Mouse (Mus musculus) midbrain, embryonic 15.5 days (tissue): ENCODE data around the gene Pdzd2. TPM values are rescaled to one million over a fixed set of nuclear protein-coding genes. Genes with fewer than 3 reads are reported as not detected.

ENCODE experiments used
- ATAC-seq: fragments of 200-750 bp; cut with Nextera tagmentation; replicated peaks from 2 replicates; pipeline ENCODE4 v1.8.0; 2017; ENCODE audit warnings: moderate TSS enrichment
- H3K27ac ChIP-seq: fragments of 300-500 bp; sonication (generic); 2 replicates; pipeline ENCODE4 v1.5.1; 2015; ENCODE audit warnings: mild to moderate bottlenecking, inconsistent platforms
- H3K27me3 ChIP-seq: fragments of 300-500 bp; sonication (generic); replicated peaks from 2 replicates; pipeline ENCODE4 v1.6.1; 2015; ENCODE audit warnings: inconsistent platforms
- H3K36me3 ChIP-seq: fragments of 300-500 bp; sonication (generic); replicated peaks from 2 replicates; pipeline ENCODE4 v1.6.1; 2015; ENCODE audit warnings: inconsistent platforms
- H3K4me1 ChIP-seq: fragments of 300-500 bp; sonication (generic); 2 replicates; pipeline ENCODE4 v1.6.1; 2015; ENCODE audit warnings: inconsistent platforms
- H3K4me2 ChIP-seq: fragments of 300-500 bp; sonication (generic); 2 replicates; pipeline ENCODE4 v1.6.1; 2015; ENCODE audit warnings: inconsistent platforms, mild to moderate bottlenecking, moderate library complexity
- H3K4me3 ChIP-seq: fragments of 300-500 bp; sonication (generic); 2 replicates; pipeline ENCODE4 v1.5.1; 2015; ENCODE audit warnings: mild to moderate bottlenecking, inconsistent platforms
- H3K9ac ChIP-seq: fragments of 300-500 bp; sonication (generic); 2 replicates; pipeline ENCODE4 v1.6.1; 2015; ENCODE audit warnings: mild to moderate bottlenecking, inconsistent platforms
- H3K9me3 ChIP-seq: fragments of 300-500 bp; sonication (generic); 2 replicates; pipeline ENCODE4 v1.6.1; 2016; ENCODE audit warnings: inconsistent platforms
- WGBS: fragments of 180-500 bp; shearing (Covaris S2); methylation state at CpG from one replicate; pipeline ENCODE4 v1.1.7; 2015; ENCODE audit warnings: mixed read lengths; 5-methylcytosine and 5-hydroxymethylcytosine counted together
- polyA plus RNA-seq: library from polyadenylated mRNA; unstranded; fragments of >200 nt; fragmentation: Nextera tagmentation; extraction: Ambion mirVana; gene quantifications from 2 replicates; pipeline ENCODE4 v1.2.1, GENCODE M21; 2015

The Pdzd2 gene
- polyA plus RNA-seq, 1 experiment from 2014 or later: 17.5 TPM

- Histone ChIP-seq H3K9ac (no peak overlapping the region), H3K4me1 (no peaks in the 10 kb centered on the region), H3K4me3 (no peak overlapping the region), H3K4me2 (no peak overlapping the region), H3K27me3 (no peaks in the 10 kb centered on the region), H3K9me3 (no peaks in the 10 kb centered on the region), H3K36me3 (no peaks in the 10 kb centered on the region), H3K27ac (no peak overlapping the region)
- WGBS: 96% methylated on average over 7 of the region's 7 CpGs
- ATAC-seq: no peak
Observed at GRCm38 (mm10) chr15:12628451-12628850, 111.3 kb downstream of the Pdzd2 start.

GRCm38 (mm10) chr15:12626930-12627329, 112.8 kb downstream of the Pdzd2 start:
- Histone ChIP-seq H3K36me3 (no peaks in the 10 kb centered on the region), H3K4me2 (no peak overlapping the region), H3K4me3 (no peak overlapping the region), H3K9ac (no peak overlapping the region), H3K27ac (no peak overlapping the region), H3K4me1 (0 out of 2 replicates have a peak, but pooled peaks cover 5% of the 10 kb centered on the region), H3K9me3 (no peaks in the 10 kb centered on the region), H3K27me3 (no peaks in the 10 kb centered on the region)
- 85% methylated on average over 9 of the region's 9 CpGs for whole genome bisulfite sequencing
- ATAC-seq: no peak

- no peak for ATAC-seq
Observed at GRCm38 (mm10) chr15:12626166-12626565, 113.6 kb downstream of the Pdzd2 start.

GRCm38 (mm10) chr15:12625524-12625923, 114.2 kb downstream of the Pdzd2 start:
- Histone ChIP-seq H3K36me3 (no peaks in the 10 kb centered on the region), H3K27me3 (no peaks in the 10 kb centered on the region), H3K9ac (no peak overlapping the region), H3K4me2 (no peak overlapping the region), H3K4me1 (0 out of 2 replicates have a peak, but pooled peaks cover 6% of the 10 kb centered on the region), H3K27ac (no peak overlapping the region), H3K9me3 (no peaks in the 10 kb centered on the region), H3K4me3 (no peak overlapping the region)
- 50% methylated on average over 6 of the region's 6 CpGs for WGBS
- 0 out of 2 replicates have a peak, but pooled peaks have one; percentile 38 for ATAC-seq

More at GRCm38 (mm10) chr15:12626166-12626565, 113.6 kb downstream of the Pdzd2 start:
- Histone ChIP-seq H3K4me3 (no peak overlapping the region), H3K9me3 (no peaks in the 10 kb centered on the region), H3K9ac (no peak overlapping the region), H3K27ac (no peak overlapping the region), H3K4me1 (0 out of 2 replicates have a peak, but pooled peaks cover 6% of the 10 kb centered on the region), H3K36me3 (no peaks in the 10 kb centered on the region), H3K27me3 (no peaks in the 10 kb centered on the region), H3K4me2 (no peak overlapping the region)
- 88% methylated on average over 8 of the region's 8 CpGs for WGBS

GRCm38 (mm10) chr15:12623521-12623920, 116.2 kb downstream of the Pdzd2 start:
- Histone ChIP-seq H3K27me3 (no peaks in the 10 kb centered on the region), H3K9ac (no peak overlapping the region), H3K36me3 (no peaks in the 10 kb centered on the region), H3K4me2 (no peak overlapping the region), H3K9me3 (no peaks in the 10 kb centered on the region), H3K4me3 (no peak overlapping the region), H3K4me1 (0 out of 2 replicates have a peak, but pooled peaks cover 10% of the 10 kb centered on the region), H3K27ac (no peak overlapping the region)
- WGBS: 95% methylated on average over 4 of the region's 4 CpGs
- no peak for ATAC-seq

GRCm38 (mm10) chr15:12622701-12623100, 117.0 kb downstream of the Pdzd2 start:
- no peaks in the 10 kb centered on the region for H3K9me3 ChIP-seq
- WGBS: 88% methylated on average over 5 of the region's 5 CpGs
- no peak overlapping the region for H3K27ac ChIP-seq
- 0 out of 2 replicates have a peak, but pooled peaks cover 10% of the 10 kb centered on the region for H3K4me1 ChIP-seq
- H3K4me2 ChIP-seq: no peak overlapping the region
- H3K9ac ChIP-seq: no peak overlapping the region
- no peaks in the 10 kb centered on the region for H3K36me3 ChIP-seq
- no peak for ATAC-seq
- no peaks in the 10 kb centered on the region for H3K27me3 ChIP-seq
- H3K4me3 ChIP-seq: no peak overlapping the region

GRCm38 (mm10) chr15:12622093-12622643, 117.6 kb downstream of the Pdzd2 start:
- WGBS: 54% methylated on average over 7 of the region's 7 CpGs
- Histone ChIP-seq H3K4me2 (no peak overlapping the region), H3K27ac (no peak overlapping the region), H3K4me1 (0 out of 2 replicates have a peak, but pooled peaks cover 10% of the 10 kb centered on the region), H3K36me3 (no peaks in the 10 kb centered on the region), H3K9ac (no peak overlapping the region), H3K4me3 (no peak overlapping the region), H3K9me3 (no peaks in the 10 kb centered on the region), H3K27me3 (no peaks in the 10 kb centered on the region)
- peak; percentile 53; the same call in 1 of the 2 replicates for ATAC-seq

GRCm38 (mm10) chr15:12619273-12619672, 120.5 kb downstream of the Pdzd2 start:
- Histone ChIP-seq H3K9ac (no peak overlapping the region), H3K27ac (no peak overlapping the region)
- ATAC-seq: no peak

GRCm38 (mm10) chr15:12617651-12618050, 122.1 kb downstream of the Pdzd2 start:
- Histone ChIP-seq H3K9me3 (no peaks in the 10 kb centered on the region), H3K27me3 (no peaks in the 10 kb centered on the region), H3K9ac (no peak overlapping the region), H3K36me3 (no peaks in the 10 kb centered on the region), H3K4me1 (0 out of 2 replicates have a peak, but pooled peaks cover 10% of the 10 kb centered on the region), H3K4me3 (no peak overlapping the region), H3K4me2 (no peak overlapping the region), H3K27ac (no peak overlapping the region)
- ATAC-seq: no peak
- WGBS: 77% methylated on average over 11 of the region's 11 CpGs

More at GRCm38 (mm10) chr15:12619273-12619672, 120.5 kb downstream of the Pdzd2 start:
- Histone ChIP-seq H3K4me3 (no peak overlapping the region), H3K27me3 (no peaks in the 10 kb centered on the region), H3K36me3 (no peaks in the 10 kb centered on the region), H3K4me2 (no peak overlapping the region), H3K4me1 (0 out of 2 replicates have a peak, but pooled peaks cover 10% of the 10 kb centered on the region), H3K9me3 (no peaks in the 10 kb centered on the region)
- 80% methylated on average over 8 of the region's 8 CpGs for WGBS

- Histone ChIP-seq H3K4me1 (0 out of 2 replicates have a peak, but pooled peaks cover 8% of the 10 kb centered on the region), H3K9ac (no peak overlapping the region), H3K36me3 (no peaks in the 10 kb centered on the region), H3K9me3 (no peaks in the 10 kb centered on the region), H3K4me3 (no peak overlapping the region), H3K4me2 (no peak overlapping the region), H3K27me3 (no peaks in the 10 kb centered on the region), H3K27ac (no peak overlapping the region)
- WGBS: 80% methylated on average over 8 of the region's 8 CpGs
- no peak for ATAC-seq
Observed at GRCm38 (mm10) chr15:12617220-12617619, 122.5 kb downstream of the Pdzd2 start.

- Histone ChIP-seq H3K36me3 (no peaks in the 10 kb centered on the region), H3K4me1 (0 out of 2 replicates have a peak, but pooled peaks cover 4% of the 10 kb centered on the region), H3K27me3 (no peaks in the 10 kb centered on the region), H3K27ac (no peak overlapping the region), H3K9me3 (no peaks in the 10 kb centered on the region), H3K9ac (no peak overlapping the region), H3K4me2 (no peak overlapping the region), H3K4me3 (no peak overlapping the region)
- 72% methylated on average over 20 of the region's 20 CpGs for WGBS
- ATAC-seq: no peak
Observed at GRCm38 (mm10) chr15:12614944-12615878, 124.5 kb downstream of the Pdzd2 start.

GRCm38 (mm10) chr15:12614011-12614410, 125.7 kb downstream of the Pdzd2 start:
- H3K27me3 ChIP-seq: no peaks in the 10 kb centered on the region
- no peak overlapping the region for H3K27ac ChIP-seq
- no peak for ATAC-seq
- no peaks in the 10 kb centered on the region for H3K36me3 ChIP-seq
- H3K4me1 ChIP-seq: 0 out of 2 replicates have a peak, but pooled peaks cover 4% of the 10 kb centered on the region
- WGBS: 68% methylated on average over 9 of the region's 9 CpGs
- H3K4me3 ChIP-seq: no peak overlapping the region
- no peak overlapping the region for H3K4me2 ChIP-seq
- H3K9ac ChIP-seq: no peak overlapping the region
- H3K9me3 ChIP-seq: no peaks in the 10 kb centered on the region
